Mouse (Mus musculus) cerebellum, adult (tissue): ENCODE data around the gene Perm1.

ENCODE experiments used
- ATAC-seq: cut with Nextera tagmentation; 2 replicates; pipeline ENCODE4 v1.9.2; 2017; ENCODE audit warnings: mild to moderate bottlenecking, moderate library complexity, mixed read lengths; ENCODE audit not compliant: insufficient number of reproducible peaks, low FRiP score, low TSS enrichment

Gene Perm1

GRCm38 (mm10) chr4:156235808-156236533 lies 20.3 kb downstream of the Perm1 start, which contains the start of gene Noc2l:
Gene Noc2l, plus strand, starts transcription at chr4:156236010.
- ATAC-seq = peak; percentile 82

- no peak for ATAC-seq
Observed at GRCm38 (mm10) chr4:156236651-156237447, 21.2 kb downstream of the Perm1 start.

- no peak for ATAC-seq
Observed at GRCm38 (mm10) chr4:156249567-156249966, 33.9 kb downstream of the Perm1 start.

- ATAC-seq = no peak
Observed at GRCm38 (mm10) chr4:156251081-156251480, 35.4 kb downstream of the Perm1 start.

- no peak for ATAC-seq
Observed at GRCm38 (mm10) chr4:156252140-156252539, 36.5 kb downstream of the Perm1 start.

GRCm38 (mm10) chr4:156252619-156253018 lies 37.0 kb downstream of the Perm1 start:
- no peak for ATAC-seq

GRCm38 (mm10) chr4:156253043-156253442 lies 37.4 kb downstream of the Perm1 start:
- ATAC-seq = no peak

- ATAC-seq = no peak
Observed at GRCm38 (mm10) chr4:156254361-156255077, 38.9 kb downstream of the Perm1 start.

GRCm38 (mm10) chr4:156255078-156255839 lies 39.6 kb downstream of the Perm1 start, which contains the start of gene Samd11:
Gene Samd11, minus strand, starts transcription at chr4:156255657.
- no peak for ATAC-seq
